Mouse (Mus musculus) gastrocnemius, postnatal 10 days (tissue): ENCODE measurements at regions not wholly inside any gene's neighbourhood (a gene's known extent, or its start where the extent isn't known, plus 50 kb on each side); places are given as distances from the start of the nearest gene placed in this dataset.
"Not testable (repeated sequence)": the region's sequence is repeated elsewhere in the genome, so short reads cannot be mapped to it uniquely, and the experiment has no call there.

ENCODE experiments used
- DNase-seq: peaks from one replicate; pipeline ENCODE4 v3.0.0; 2021; ENCODE audit warnings: mixed read lengths

DNA sequence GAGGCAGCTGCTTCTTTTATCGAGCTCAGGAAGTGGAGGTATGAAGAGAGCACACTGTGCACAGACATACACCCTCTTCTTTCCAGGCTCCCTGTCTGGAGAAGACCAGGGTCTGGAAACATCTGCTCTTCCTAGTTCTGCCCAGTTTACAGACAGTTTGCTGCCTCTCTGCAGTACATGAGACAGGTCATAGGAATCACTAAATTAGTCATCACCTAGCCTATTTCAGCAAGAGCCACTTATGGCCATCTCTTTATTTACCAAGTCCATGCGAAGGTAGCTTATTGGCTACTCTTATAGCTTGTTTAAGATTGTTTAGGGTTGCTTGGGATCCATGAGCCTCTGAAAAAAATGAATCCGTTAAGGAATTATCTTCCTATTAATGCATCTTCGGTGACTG is 257.9 kb downstream of the Nfkbiz start:
- no peak for DNase-seq

DNA sequence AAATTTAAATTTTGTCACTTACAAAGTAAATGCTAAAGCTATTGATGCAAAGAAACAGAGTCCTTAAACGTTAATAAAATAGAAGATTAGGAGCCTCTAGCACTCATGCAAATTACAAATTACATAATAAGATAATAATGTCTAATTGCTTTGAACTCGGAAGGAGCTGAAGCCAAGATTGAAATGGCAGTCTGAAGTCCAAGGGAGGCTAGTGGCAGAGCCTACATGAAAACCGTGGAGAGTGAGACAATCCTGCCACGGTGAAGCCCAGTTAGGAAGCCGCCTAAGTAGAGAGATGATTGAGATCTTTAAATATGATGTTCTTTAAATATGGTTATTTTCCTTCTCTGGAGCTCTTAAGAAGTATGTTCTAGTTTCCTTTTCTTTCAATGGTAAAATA is 260.0 kb downstream of the Nfkbiz start:
- DNase-seq = no peak

DNA sequence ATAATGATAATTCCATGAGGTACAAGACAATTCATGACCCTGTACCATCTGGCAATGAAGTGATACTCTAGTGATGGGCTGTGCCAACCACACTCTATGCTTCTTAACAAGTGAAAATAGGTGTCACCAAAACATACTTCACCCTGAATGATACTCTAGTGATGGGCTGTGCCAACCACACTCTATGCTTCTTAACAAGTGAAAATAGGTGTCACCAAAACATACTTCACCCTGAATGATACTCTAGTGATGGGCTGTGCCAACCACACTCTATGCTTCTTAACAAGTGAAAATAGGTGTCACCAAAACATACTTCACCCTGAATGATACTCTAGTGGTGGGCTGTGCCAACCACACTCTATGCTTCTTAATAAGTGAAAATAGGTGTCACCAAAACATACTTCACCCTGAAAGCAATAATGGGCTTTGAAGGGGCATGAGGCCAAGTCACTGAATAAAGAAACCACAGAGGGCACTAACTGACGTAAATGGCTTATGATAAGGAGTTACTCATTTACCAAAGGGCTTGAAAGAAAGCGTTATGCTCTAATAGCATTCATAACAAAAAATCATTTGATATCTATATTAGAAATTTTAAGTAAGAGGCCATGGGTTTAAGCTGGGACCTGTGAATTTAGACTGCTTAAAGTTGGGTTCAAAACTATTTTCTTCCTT is 263.0 kb downstream of the Nfkbiz start:
- not testable (repeated sequence) for DNase-seq

DNA sequence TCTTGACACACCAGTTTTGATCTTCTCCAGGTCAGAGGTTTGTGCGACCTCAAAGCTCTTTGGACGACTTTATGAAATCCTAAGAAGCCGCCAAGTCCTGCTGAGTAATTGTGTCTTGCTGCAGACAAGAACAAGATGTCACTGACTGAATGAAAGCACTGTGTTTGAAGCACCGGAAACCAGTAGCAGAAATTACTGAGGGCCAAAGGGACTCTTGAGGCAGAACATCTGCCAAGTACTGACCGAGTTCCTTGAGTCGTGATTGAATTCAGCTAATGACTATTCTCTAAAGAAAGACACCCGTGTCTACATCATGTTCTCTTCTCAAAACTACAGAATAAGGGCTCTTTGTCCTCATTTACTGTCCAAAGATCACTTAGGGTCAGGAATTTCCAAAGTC is 267.6 kb downstream of the Nfkbiz start:
- no peak for DNase-seq

DNA sequence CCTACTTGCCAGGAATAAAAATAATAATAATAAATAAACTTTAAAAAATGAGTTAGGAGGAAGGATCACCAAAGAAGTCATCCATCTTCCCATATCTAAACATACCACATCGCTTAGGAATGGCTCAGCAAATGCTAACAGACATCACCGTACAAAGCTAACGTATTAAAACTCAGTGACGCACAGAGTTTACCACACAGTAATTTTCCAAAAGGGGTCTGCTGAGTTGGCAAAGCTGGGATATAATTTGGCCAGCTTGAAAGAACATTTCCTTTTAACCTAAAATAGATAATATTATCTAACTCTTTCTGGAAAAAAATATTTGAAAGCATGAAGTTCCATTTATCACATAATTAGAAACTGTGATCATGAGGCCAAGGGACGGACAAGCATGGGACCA is 268.6 kb downstream of the Nfkbiz start:
- no peak for DNase-seq

DNA sequence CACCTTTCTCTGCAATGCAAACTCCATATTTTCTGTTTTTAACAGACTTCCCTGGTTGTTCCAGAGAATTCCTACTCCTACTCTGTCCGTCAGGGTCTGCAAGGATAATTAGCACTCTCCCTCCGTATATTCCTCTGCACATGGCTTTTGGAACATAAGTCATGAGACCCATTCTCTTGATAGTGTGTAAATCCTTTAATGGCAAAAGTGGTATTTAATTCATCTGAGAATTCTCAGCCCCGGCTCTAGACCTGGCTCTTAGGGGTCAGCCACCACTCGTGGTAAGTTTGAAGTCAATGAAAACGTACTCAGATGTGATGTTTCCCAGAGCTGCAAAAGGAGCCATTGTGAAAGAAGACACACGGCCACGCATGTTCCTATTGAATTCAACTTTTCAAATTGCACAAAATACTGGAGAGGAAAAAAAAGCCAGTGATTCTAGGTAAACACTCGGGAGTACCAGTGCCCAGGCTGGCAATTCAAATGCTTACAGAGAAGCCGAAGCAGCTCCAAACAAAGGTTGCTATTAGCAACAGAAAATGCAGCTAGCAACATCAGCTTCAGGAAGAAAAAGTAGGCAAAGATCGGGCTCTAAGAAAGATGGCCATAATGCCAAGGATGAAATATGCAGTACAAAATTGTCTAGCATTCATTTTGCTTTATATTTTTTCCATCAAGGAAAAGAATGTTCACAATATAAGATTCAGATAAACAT is 258.2 kb upstream of the Zpld1 start:
- no peak for DNase-seq

DNA sequence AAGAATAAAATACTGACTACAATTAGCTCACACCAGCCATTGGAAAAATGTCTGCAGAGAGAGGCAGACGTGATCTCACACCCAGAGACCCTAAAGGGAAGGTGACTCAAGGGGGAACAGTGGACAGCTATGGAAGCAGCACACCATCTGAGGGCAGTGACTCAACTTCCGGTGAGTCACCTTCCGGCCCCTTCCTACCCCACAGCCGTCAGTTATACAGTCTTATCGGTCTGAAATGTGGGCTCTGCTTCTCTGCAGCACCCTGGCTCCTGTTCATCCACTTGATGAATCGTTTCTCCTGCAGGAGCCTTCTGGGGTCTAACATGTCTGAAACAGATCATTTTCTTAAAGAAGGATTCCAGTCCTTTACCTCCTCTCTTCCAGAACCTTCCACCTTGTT is 257.4 kb upstream of the Zpld1 start:
- no peak for DNase-seq

DNA sequence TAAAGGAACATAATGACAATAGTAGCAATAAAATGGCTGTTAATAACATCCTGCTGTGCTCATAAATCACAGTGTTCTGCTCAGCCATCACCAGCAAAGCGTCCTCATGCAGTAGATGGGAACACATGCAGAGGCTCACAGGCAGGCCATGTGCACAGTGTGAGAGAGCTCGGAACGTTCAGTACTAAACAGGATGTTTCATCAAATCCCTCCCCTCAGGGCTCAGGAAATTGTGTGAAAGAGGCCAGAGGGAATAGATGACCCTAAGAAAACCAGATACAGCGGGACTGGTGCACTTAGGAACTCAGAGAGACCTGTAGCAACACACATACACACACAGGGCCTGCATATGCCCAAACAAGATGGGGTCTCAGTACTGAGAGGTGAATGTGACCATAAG is 256.1 kb upstream of the Zpld1 start:
- DNase-seq = no peak

DNA sequence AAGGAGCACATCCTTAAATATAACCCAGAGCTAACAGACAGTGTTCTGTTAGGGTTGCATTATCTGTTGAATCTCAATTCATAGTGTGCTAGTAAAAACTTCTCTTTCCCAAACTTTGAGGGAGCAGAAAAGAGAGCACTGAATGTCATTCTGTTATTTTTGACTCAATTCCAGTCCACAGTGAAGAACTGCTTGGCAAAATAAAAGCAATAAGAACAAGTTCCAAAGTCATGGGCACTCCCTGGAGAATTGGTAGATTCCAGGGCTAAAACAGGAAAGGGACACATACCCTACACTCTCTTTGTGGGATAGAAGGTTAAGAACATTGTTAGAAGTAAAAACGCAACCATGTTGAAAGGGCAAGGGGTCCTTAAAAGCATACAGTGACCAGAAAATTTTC is 253.6 kb upstream of the Zpld1 start:
- no peak for DNase-seq

DNA sequence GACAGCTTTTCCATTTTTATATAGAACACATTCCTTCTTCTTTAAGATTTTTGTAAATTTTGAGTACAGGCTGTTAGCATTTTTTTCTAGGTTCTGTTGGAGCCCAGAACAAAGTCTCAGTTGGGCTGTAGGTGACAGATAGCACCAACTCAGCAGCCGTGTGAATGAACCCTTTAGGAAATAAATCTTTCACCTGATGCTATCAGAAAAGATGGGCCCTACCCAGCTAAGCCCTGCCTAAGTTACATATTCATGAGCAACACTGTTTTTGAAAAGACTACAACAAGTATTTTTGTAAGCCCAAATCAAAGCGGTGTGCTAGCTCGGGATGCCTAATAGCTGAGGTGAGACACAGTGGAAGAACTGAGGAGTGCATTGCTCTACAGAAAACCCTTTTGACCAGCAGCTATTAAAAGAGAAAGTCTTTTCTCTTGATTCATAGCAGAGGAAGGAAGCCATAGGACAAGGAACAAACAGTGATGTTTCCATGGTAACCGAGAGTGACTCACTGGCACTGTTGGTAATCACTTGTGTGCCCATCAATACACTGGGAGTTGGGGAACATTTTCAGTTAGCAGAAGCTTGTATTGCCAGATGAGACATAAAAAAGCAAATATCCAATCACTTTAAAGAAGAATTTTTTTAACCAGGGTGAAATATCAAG is 253.0 kb upstream of the Zpld1 start:
- DNase-seq = no peak

DNA sequence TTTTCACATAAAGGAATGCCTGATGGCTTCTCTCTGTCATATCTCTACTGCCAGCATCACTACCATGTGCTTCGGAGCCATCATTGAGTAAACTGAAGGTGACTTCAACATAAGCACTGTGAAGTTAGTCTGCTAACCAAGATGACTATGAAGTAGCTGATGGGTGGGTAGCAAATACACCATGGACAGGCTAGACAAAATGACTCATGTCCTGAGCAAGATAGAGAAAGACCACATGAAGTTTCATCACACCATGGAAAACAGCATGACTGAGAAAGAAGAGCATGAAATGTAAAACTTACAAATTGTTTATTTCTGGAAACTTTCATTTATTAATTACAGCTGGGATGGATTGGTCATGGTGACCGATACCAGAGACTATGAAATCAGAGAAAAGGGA is 249.3 kb upstream of the Zpld1 start:
- no peak for DNase-seq

DNA sequence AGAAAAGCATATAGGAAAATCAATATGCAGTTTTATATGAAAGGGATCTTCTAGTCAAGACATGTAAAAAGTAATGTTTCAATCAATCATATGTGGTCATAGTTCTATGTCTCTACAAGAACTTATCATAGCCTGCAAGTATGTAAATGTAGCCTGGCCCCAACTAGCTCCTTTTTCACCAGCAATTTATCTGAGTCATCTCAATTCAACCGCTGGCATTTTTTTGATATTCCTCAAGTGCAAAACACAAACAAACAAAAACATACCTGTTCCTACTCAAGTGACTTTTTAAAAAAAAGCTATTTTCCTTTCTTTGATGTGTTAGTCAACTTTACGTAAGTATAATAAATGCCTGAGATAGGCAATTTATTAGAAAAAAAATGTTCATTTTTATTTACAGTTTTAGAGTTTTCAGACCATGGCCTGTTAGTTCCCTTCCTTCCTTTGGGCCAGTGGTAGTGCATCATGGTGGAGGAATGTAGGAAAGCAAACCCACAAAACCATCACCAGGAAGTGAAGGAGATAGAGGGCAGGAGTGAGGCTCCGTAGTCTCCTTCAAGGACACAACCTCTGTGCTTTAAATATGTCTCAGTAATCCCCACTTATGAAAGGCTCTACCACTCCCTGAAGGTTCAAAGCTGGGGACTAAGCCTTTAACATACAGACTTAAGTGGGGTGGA is 242.7 kb upstream of the Zpld1 start:
- no peak for DNase-seq

DNA sequence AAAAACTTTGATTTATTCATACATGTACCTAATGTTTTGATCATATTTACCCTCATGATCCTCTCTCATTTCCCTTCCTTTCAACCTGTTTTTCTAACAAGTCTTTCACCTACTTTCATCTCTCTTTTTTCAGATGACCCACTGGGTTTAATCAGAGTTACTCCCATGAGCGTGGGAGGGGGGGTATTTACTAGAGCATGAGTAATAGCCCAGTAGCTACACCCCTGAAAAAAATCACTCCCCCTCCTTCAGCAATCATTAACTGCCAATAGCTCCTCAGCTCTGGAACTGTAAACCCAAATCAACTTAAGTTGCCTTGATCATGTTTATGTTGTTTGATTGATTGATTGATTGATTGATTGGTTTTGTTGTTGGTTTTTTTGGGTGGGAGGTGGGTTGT is 241.4 kb upstream of the Zpld1 start:
- no peak for DNase-seq

DNA sequence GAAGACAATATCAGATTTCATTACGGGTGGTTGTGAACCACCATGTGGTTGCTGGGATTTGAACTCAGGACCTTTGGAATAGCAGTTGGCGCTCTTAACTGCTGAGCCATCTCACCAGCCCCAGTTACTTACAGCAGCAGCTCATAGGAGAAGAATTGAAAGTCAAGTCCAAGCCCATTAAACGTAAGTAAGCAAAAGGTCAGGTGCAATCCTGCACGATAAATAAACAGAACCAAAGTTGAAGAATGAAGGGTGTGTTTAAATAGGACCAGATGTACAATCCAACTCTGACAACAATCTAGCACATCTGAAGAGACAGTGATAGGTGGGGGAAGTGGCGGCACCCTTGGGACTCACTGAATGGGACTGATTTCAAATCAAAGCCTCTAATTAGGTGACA is 239.8 kb upstream of the Zpld1 start:
- no peak for DNase-seq

DNA sequence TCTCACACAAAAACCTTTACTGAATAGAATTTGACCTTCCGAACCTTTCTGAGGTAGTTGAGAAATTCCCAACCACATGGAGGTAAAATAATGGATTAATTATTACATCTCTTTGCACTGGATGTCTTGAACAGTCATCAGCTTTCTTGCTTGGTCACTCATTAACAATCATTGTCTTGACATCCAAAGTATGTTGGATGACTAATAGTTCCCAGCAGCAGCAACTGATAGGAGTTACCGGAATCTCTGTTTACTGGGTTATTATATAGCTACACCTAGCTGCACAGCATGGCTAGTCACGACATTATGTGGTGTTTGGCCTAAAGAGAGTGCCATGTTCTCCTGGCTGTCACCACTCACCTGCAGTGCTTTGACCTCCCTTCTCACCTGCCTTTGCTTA is 234.9 kb upstream of the Zpld1 start:
- no peak for DNase-seq

DNA sequence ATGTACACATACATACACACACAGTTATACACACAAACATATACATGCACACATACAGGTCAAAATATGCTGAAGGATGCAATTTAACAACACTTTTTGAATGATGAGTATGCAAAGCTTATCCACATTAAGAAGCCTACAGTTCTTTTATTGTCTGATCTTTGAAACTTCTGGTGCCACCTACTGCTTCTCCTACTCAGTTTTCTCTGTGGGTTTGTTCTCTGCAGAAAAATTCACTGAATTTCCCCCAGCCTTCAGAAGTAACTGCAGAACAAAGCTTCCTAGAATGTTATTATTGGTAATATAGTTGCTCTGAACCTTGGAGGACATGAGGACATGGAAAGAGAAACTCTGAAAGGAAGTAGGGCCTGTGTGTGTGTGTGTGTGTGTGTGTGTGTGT is 233.1 kb upstream of the Zpld1 start:
- no peak for DNase-seq

DNA sequence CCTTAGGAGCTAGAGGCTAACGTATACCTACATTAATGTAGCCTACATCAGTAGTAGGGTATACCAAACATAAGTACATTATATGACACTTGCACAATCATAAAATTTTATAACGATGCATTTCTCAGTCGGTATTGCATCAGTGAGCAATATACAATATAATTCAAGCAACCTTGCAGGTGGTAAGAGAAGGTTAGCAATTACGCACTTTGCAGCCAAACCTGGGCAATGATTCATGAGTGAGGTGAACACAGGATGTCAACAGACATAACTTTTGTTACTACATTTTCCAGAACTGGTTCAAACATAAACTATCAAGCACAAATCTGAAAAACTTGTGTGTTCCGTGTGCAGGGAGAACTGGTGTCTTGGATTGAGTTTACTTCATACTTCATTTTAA is 229.9 kb upstream of the Zpld1 start:
- DNase-seq = no peak

DNA sequence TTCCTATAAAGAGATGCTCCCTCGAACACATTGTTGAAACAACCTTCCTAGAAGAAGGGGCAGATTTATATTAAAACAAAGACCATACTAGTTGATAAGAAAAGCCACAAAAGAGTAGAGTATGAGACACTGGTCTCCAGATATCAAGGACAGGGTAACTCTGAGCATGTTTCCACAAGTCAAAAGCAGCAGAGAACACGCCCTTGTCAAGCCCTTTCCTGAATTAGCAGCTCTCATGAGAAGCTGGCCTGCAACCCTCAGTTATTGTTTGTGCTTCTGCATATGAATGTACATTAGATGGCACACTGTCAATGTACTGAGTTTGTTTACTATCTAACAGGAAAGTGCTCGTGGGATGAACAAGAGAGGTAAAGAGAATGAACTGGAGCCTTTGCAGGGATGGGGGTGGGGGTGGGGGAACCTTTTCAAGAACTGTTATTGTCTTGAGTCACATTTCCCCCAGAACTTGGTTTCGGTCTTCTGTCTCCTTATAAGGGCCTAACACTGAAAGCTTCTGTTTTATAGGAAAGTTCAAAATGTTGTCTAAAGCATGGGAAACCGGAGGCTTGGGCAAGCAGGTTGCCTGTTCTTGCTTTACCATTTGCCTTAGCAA is 228.6 kb upstream of the Zpld1 start:
- DNase-seq = no peak

DNA sequence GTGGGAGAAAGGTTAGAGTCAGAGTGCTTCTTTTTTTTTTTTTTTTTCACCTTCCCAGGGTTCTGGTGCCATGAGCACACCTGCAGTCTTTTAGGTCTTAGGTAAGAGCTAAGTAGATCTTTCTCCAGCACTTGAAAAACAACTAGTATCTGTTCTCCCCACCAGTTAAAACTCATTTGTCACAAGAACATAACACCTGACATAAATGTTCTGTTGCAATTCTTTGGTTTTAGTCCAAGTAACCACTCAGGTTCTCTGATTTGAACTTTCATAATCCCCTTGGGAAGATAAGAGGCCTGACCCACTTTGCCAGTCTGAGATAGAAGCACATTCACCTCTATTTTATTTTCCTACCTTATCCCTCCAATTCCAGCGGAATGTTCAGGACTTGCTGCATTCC is 225.5 kb upstream of the Zpld1 start:
- DNase-seq = no peak

DNA sequence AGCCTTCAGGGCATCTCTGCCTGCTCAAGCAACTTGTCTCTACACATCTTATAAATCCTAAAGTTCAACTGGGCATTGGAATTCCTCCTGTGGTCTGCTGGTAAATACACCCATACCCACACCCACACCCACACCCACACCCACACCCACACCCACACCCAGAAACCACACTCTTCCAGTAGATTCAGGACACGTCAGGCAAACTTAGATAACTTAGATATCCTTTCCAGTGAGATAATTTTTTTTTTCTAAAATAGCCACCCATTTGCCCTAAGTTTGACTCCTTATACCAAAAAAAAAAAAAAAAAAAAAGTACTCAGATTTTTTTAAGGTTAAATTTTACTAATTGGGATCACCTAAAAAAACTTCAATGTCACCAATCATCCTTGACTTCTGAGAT is 224.5 kb upstream of the Zpld1 start:
- DNase-seq = no peak

DNA sequence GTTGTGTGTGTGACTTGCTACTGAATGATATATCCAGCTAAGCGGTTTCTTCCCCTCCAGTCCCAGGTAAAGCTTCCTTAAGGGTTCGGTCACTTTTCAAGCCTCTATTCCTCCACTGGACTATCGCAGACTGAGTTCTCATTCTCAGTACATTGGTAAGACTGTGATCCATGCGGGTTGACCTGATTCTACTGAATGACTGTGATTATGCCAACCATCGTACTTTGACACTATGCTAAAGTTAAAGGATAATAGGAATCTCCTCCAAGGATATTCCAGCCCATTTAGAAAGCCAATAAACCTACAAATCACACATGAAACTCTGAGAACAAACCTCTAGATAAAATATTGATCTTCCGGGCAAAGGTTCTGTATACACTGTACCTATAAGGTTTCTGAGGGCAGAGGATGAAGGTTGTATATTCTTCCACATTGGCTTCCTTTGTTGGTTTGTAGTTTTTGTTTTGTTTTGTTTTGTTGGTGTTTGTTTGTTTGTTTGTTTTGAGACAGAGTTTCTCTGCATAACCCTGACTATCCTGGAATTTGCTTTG is 223.7 kb upstream of the Zpld1 start:
- no peak for DNase-seq

DNA sequence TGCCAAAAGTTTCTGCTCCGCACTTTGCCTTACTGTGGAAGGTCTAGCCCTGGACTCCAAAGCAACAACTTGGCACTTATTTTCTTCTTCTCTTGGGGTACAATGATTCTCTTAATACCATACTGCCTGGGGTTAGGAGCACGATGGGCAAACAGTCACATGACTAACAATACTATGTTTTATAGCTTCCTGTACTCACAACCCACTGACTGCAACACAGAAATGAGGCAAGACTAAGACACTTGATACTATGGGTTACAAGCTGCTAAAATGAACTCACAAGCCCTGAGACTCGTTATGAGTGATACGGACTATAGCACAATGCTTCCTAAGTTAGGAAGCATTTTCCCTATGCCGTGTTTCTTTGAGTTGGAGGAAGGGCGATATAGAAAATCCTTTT is 222.3 kb upstream of the Zpld1 start:
- DNase-seq = no peak

DNA sequence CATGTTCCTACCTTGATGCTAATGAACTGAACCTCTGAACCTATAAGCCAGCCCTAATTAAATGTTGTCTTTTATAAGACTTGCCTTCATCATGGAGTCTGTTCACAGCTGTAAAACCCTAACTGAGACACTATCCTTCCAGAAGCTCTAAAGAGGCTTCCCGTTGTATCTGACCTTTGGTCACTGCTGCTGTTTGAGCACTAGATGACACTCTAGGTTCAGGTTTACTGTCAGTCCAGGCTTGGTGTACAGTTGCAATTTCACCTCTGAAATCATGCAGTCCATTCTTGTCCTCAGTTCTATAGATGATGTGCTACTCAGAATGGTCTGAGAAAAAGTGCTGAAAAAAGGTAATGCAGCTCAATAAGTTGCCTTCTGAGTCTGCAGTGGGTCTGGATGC is 221.9 kb upstream of the Zpld1 start:
- DNase-seq = no peak
